Mouse (Mus musculus) kidney, postnatal 0 days (tissue): ENCODE results near the gene Aatf. TPM values are rescaled to one million over a fixed set of nuclear protein-coding genes. Genes with fewer than 3 reads are reported as not detected.

ENCODE experiments used
- ATAC-seq: fragments of 200-750 bp; cut with Nextera tagmentation; replicated peaks from 2 replicates; pipeline ENCODE4 v1.8.0; 2017; ENCODE audit warnings: low read depth, moderate number of reproducible peaks, moderate TSS enrichment, moderate library complexity; ENCODE audit not compliant: low FRiP score
- DNase-seq: peaks from one replicate; pipeline ENCODE4 v3.0.0-alpha.2; 2016; ENCODE audit warnings: low spot score
- H3K27ac ChIP-seq: fragments of 300-500 bp; sonication (generic); 2 replicates; pipeline ENCODE4 v1.5.1; 2014; ENCODE audit warnings: mild to moderate bottlenecking
- H3K27me3 ChIP-seq: fragments of 300-500 bp; sonication (generic); 2 replicates; pipeline ENCODE4 v1.6.1; 2014; ENCODE audit warnings: low read length, mixed read lengths; ENCODE audit not compliant: insufficient read depth
- H3K36me3 ChIP-seq: fragments of 300-500 bp; sonication (generic); 2 replicates; pipeline ENCODE4 v1.6.1; 2014; ENCODE audit warnings: low read length, mixed read lengths; ENCODE audit not compliant: insufficient read depth
- H3K4me1 ChIP-seq: fragments of 300-500 bp; sonication (generic); replicated peaks from 2 replicates; pipeline ENCODE4 v1.6.1; 2014; ENCODE audit warnings: antibody characterized with exemption, low read length, mixed read lengths; ENCODE audit not compliant: insufficient read depth
- H3K4me2 ChIP-seq: fragments of 300-500 bp; sonication (generic); 2 replicates; pipeline ENCODE4 v1.6.1; 2014; ENCODE audit warnings: mild to moderate bottlenecking, low read length, moderate library complexity, mixed read lengths
- H3K4me3 ChIP-seq: fragments of 300-500 bp; sonication (generic); replicated peaks from 2 replicates; pipeline ENCODE4 v1.5.1; 2014; ENCODE audit warnings: low read depth, low read length
- H3K9ac ChIP-seq: fragments of 300-500 bp; sonication (generic); 2 replicates; pipeline ENCODE4 v1.6.1; 2014; ENCODE audit warnings: low read depth, low read length
- H3K9me3 ChIP-seq: fragments of 300-500 bp; sonication (generic); replicated peaks from 2 replicates; pipeline ENCODE4 v1.6.1; 2016; ENCODE audit warnings: low read length, inconsistent platforms, mixed read lengths
- CTCF ChIP-seq: IDR thresholded peaks from 2 replicates; pipeline ENCODE4 v1.5.1; 2016; ENCODE audit warnings: antibody characterized with exemption, low read depth, mild to moderate bottlenecking, moderate library complexity
- WGBS: fragments of 180-500 bp; shearing (Covaris S2); extraction: QIAGEN DNeasy Blood & Tissue Kit; methylation state at CpG from one replicate; pipeline ENCODE4 v1.1.7; 2014; 5-methylcytosine and 5-hydroxymethylcytosine counted together
- polyA plus RNA-seq: library from polyadenylated mRNA; unstranded; fragments of >200 nt; fragmentation: Nextera tagmentation; extraction: Ambion mirVana; gene quantifications from 2 replicates; pipeline ENCODE4 v1.2.1, GENCODE M21; 2015

Aatf gene
- polyA plus RNA-seq, 1 experiment from 2014 or later = 40.7 TPM

GRCm38 (mm10) chr11:84383891-84384290 is 129.4 kb downstream of the Aatf start:
- 0 out of 2 replicates have a peak, but pooled peaks cover 6% of the 10 kb centered on the region for H3K36me3 ChIP-seq
- H3K4me2 ChIP-seq = no peak overlapping the region
- H3K9me3 ChIP-seq = no peaks in the 10 kb centered on the region
- H3K9ac ChIP-seq = no peak overlapping the region
- DNase-seq = no peak
- WGBS = 76% methylated on average over 6 of the region's 6 CpGs
- no peaks in the 10 kb centered on the region for H3K27me3 ChIP-seq
- no peaks in the 10 kb centered on the region for H3K4me1 ChIP-seq
- no peak for ATAC-seq
- H3K27ac ChIP-seq = no peak overlapping the region
- TF ChIP-seq CTCF = no peak
- H3K4me3 ChIP-seq = no peak overlapping the region

GRCm38 (mm10) chr11:84382450-84382849 is 130.9 kb downstream of the Aatf start:
- Histone ChIP-seq H3K36me3 (0 out of 2 replicates have a peak, but pooled peaks cover 6% of the 10 kb centered on the region), H3K27me3 (no peaks in the 10 kb centered on the region), H3K4me1 (no peaks in the 10 kb centered on the region), H3K9ac (no peak overlapping the region), H3K4me3 (no peak overlapping the region), H3K4me2 (no peak overlapping the region), H3K9me3 (no peaks in the 10 kb centered on the region), H3K27ac (no peak overlapping the region)
- no peak for TF ChIP-seq CTCF
- DNase-seq (peak; percentile 3), ATAC-seq (no peak)
- WGBS = 47% methylated on average over 13 of the region's 13 CpGs

- H3K36me3 ChIP-seq = peaks cover 3% of the 10 kb centered on the region; the same call in 1 of the 2 replicates
- H3K9ac ChIP-seq = no peak overlapping the region
- H3K27me3 ChIP-seq = no peaks in the 10 kb centered on the region
- no peak overlapping the region for H3K4me2 ChIP-seq
- TF ChIP-seq CTCF = no peak
- ATAC-seq (no peak), DNase-seq (no peak)
- WGBS = 81% methylated on average over 13 of the region's 13 CpGs
- H3K4me3 ChIP-seq = no peak overlapping the region
- H3K9me3 ChIP-seq = no peaks in the 10 kb centered on the region
- H3K4me1 ChIP-seq = no peaks in the 10 kb centered on the region
- no peak overlapping the region for H3K27ac ChIP-seq
Observed at GRCm38 (mm10) chr11:84376510-84377365, 136.6 kb downstream of the Aatf start.

GRCm38 (mm10) chr11:84375951-84376496 is 137.3 kb downstream of the Aatf start:
- no peak for DNase-seq
- peaks cover 3% of the 10 kb centered on the region; the same call in 1 of the 2 replicates for H3K36me3 ChIP-seq
- H3K4me1 ChIP-seq = no peaks in the 10 kb centered on the region
- no peak overlapping the region for H3K4me2 ChIP-seq
- WGBS = 56% methylated on average over 3 of the region's 3 CpGs
- no peak for TF ChIP-seq CTCF
- ATAC-seq = no peak
- H3K27ac ChIP-seq = no peak overlapping the region
- H3K9ac ChIP-seq = no peak overlapping the region
- H3K4me3 ChIP-seq = no peak overlapping the region
- no peaks in the 10 kb centered on the region for H3K9me3 ChIP-seq
- no peaks in the 10 kb centered on the region for H3K27me3 ChIP-seq

GRCm38 (mm10) chr11:84373122-84373521 is 140.2 kb downstream of the Aatf start:
- WGBS = 88% methylated on average over 4 of the region's 4 CpGs
- no peak for ATAC-seq
- no peak for TF ChIP-seq CTCF
- H3K36me3 ChIP-seq = peaks cover 3% of the 10 kb centered on the region; the same call in 1 of the 2 replicates
- no peak for DNase-seq
- no peak overlapping the region for H3K27ac ChIP-seq
- H3K4me2 ChIP-seq = no peak overlapping the region
- H3K27me3 ChIP-seq = no peaks in the 10 kb centered on the region
- H3K9ac ChIP-seq = no peak overlapping the region
- H3K4me1 ChIP-seq = no peaks in the 10 kb centered on the region
- H3K4me3 ChIP-seq = no peak overlapping the region
- H3K9me3 ChIP-seq = no peaks in the 10 kb centered on the region

Other genes starting within 250 kb of the Aatf start
- gene Lhx1, start 12.0 kb upstream of the Aatf start, polyA plus RNA-seq = 25.3 and 28.9 TPM in 2 replicates